Mouse (Mus musculus) heart, postnatal 0 days (tissue): Measurements from ENCODE around the gene 9130213A22Rik.

Source experiments
- CTCF ChIP-seq: IDR thresholded peaks from 2 replicates; pipeline ENCODE4 v1.5.1; 2016; ENCODE audit warnings: antibody characterized with exemption, control low read depth, low read depth
- EP300 ChIP-seq: IDR thresholded peaks from 2 replicates; pipeline ENCODE4 v1.6.1; 2016; ENCODE audit warnings: antibody characterized with exemption, low read depth

DNA sequence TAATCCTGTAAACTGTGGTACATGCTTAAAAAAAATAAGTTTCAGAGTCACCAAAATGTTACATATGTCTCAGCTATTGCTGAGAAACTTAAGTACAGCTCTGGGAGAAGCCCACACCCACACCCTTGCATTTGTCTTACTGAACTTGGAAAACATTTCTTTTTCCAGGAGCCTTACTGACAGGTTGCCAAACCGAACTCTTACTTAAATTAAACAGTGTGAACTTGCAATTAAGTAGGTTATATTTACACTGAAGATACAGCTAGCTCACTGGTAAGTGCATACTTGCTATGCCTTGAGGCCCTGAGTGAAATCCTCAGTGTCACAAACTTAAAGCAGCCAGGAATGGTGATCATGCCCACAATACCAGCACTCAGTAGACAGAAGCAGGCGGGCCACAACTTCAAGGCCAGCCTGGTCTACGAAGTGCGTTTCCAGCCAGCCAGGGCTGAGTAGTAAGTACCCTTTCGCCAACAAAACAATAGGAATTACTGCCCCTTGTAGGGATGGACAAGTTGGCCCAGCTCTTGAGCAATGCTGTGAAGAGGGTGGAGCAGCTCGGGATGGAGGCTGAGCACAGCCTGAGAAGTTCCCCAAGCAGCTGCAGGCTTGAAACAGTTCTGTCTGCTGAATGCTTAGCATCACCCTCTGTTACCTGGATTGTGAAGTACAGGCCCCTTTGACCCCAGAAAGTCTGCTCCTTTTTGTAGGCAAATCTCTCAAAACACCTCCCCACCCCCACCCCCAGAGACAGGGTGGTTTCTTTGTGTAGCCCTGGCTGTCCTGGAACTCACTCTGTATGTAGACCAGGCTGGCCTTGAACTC lies 48.2 kb downstream of the 9130213A22Rik start:
- TF ChIP-seq CTCF (no peak), EP300 (no peak)
